Mouse (Mus musculus): Measurements from ENCODE around the gene Pskh1.

DNA sequence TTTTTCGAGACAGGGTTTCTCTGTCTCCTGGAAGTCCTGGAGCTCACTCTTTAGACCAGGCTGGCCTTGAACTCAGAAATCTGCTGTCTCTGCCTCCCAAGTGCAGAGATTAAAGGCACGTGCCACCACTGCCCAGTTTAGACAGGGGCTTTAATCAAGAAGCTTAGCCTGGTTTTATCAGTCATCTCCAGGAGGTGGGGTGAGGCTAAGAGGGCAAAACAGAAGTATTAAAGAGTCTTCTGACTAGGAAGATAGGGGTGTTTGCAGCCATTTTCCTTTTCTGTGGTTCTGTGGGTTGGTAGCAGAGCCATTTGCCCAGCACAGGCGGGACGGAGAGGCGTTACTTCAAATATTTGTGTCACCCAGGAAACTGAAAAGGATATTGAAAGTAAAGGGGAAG lies 40.9 kb upstream of the Pskh1 start:
- TF ChIP-seq CTCF (IDR thresholded peaks at IDR 0.05; ENCODE audit: low read depth) (no peak), EP300 (IDR thresholded peaks at IDR 0.05; ENCODE audit: low read depth) (peak; percentile 86)

Measured in liver, embryonic 14.5 days (tissue).